Mouse (Mus musculus) MEL-GATA-1-ER (cell line): ENCODE data around the gene BC025920.

Source experiments
- DNase-seq: peaks from one replicate; pipeline ENCODE4 v3.0.0-alpha.2; 2012; ENCODE audit warnings: low read depth; ENCODE audit errors: extremely low read depth

BC025920 gene

DNA sequence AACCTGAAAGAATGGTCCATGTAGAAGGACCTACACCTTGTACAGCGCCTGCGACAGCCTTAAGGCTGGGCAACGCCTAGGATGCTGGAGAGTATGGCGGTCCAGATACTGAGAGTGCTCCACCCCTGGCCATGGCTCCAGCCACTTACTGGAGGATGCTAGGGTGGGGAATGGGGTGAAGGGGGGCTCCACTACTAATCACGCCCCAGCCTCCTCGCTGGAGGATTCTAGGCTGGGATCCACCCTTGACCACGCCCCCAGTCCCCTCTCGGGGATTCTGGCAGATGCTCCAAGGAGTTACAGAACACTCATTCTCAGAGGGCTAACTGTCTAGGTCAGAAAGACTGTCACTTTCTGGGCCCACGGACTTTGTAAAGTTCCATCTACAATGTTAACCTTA lies 33.1 kb upstream of the BC025920 start:
- DNase-seq: no peak

DNA sequence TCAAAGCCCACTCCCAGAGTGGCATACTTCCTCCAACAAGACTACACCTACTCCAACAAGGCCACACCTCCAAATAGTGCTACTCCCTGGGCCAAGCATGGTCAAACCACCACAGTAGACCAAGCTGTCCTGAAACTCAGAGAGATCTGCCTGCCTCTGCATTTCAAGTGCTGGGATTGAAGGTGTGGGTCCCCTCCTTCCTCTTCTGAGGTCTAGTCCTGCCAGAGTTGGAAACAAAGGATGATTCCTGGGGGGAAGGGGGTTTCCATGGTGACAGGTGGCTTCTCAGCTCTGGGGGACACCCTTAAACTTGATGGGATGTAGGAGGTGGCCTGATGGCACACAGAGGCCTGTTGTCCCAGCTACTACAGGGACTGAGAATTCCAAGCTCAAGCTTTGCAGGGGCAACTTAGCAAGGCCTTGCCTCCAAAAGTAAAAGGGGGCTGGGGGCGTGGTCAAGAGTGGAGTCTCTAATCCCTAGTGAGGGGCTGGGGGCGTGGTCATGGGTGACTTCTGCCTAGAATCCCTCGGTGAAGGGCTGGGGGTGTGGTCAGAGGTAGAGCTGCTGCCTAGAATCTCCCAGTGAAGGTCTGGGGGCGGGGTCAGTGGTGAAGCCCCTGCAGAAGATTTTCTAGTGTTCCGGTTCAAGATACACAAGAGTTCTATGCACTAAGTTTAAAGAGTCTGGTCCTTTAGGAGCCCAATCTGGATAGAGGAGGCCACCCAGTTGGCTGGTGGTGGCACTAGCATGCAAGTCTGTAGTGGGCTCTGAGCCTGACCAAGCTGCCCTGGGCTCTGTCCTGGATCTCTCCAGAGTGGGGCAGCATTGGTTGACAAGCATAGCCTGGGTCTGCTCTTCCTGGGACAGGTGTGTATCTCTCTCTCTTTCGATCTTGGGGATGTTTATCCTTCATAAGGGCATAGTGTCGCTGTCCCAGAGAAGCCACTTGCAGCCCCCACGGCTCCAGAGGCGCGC lies 31.7 kb upstream of the BC025920 start, which contains the start of gene Tle2:
Tle2 (plus strand) TSS at position 481 of the 976 bp plus-strand sequence.
- DNase-seq: no peak

DNA sequence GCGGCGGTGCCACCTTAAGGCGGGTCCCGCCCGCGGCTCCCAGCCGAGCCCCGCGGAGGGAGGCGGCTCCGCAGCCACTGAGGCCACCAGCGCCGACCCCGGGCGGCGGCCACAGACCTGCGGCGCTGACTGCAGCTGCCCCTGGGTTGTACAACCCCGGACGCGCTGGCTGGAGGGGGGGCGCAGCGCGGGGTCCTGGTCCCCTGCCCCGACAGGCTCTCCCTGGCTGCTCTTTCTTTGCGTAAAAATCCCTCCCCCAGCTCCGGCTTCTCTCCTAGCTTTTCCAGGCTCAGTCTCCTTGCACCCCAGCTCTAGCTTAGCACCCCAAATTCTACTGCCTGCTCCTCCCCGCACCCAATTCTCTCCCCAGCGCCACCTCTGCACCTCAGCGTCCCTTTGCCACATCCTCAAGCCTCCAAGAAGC lies 30.9 kb upstream of the BC025920 start:
- no peak for DNase-seq

DNA sequence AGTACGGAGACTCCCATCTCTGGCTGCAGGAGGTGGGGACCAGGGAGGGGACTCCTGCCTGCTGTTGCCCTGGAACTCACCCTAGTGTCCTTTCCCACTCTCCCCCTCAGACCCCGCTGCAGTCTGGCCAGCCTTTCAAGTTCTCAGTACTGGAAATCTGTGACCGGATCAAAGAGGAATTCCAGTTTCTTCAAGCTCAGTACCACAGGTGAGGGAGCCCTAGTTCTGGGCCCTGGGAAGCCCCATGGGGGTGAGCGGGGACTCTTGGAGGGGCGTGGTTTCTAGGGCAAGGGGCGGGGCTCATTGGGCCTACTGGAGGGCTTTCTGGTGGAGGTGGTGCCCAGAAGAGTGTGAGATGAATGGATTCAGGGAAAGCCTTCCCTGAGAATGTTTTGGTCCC lies 30.4 kb upstream of the BC025920 start:
- DNase-seq: no peak

DNA sequence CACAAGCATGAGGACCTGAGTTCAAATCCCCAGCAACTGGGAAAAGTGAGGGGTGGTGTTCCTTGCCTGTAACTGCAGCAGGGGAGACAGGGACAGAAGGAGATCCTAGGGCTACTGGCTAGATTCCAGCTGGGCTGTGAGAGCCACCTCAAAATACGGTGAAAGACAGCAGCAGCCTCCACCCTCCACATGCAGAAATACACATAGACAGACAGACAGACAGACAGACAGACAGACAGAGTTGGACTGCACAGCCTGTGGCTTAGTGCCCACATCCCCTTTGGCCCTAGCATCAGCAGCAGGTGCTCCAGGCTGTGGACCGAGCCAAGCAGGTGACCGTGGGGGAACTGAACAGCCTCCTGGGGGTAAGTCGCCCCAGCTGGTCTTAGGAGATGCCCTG lies 26.1 kb upstream of the BC025920 start:
- no peak for DNase-seq

DNA sequence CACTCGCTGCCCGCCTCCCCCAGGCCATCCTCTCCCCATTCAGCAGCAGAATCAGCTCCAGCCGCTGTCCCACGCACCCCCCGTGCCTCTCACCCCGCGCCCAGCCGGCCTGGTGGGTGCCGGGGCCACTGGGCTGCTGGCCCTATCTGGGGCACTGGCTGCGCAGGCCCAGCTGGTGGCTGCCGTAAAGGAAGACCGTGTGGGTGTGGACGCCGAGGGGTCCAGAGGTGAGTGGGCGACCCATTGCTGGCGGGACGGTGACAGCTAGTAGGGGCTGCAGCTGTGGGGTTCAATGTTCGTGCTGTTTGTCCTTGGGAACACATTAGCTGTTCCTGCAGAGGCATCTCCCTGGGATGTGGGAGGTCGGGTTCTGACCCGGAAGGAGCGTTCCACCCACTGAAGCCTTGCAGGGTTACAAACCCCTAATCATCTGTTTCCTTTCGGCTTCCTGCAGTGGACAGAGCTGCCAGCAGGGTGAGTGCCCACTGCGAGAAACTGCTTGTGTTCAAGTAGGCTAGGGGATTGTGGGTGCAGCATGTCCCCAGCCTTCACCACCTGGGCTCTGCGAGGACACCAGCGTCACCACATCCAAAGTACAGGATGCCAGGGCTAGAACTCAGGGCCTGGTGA lies 25.5 kb upstream of the BC025920 start:
- no peak for DNase-seq

DNA sequence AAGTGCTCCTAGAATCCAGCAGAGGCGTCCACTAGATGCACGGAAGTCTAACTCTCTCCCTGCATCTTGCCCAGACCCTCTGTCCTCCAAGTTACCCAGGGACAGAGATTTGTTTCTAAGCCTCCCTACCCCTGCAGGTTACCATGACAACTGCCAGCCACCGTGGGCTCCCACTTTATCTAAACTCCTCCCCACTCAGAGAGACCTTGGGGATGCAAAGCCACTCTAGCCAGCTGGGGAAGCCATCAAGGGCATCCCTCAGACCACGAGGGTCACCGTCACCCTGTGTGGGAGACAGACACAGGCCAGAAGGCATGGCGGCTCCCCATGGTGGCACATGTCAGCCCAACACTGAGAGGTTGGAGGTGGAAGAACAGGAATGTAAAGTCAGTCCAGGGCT lies 22.7 kb upstream of the BC025920 start:
- DNase-seq: no peak

DNA sequence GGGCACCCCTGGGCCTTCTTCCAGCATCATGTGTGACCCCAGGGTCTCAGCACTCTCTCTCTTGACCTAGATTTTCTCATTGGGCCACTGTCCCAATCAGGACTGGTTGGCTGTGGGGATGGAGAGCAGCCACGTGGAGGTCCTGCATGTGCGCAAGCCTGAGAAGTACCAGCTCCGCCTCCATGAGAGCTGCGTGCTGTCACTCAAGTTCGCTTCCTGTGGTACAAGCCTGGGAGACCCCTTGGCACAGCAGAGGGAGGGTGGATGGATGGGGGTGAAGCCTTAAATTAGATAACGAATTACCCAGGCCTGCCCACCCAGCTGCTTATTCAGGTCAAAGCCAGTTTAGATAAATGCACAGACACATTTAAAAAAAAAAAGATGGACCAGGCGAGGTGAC lies 17.3 kb upstream of the BC025920 start:
- DNase-seq: no peak

DNA sequence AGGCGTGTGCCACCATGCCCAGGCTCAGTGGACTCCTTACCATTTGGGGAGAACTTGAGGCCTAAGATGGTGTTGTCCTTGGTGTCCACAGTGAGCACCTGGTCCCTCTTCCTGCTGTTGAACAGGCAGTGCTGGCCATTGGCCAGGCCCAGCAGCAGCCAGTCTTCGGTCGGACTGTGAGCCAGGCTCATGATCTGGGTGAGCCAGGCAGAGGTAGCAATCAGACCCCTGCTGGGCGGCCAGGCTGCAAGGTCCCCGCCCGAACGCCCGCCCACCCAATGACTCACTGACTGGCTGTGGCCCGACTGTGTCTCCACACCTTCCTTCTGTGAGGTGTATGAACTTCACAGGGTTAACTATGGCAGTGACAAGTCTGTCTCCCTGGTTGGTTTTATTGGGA lies 14.2 kb upstream of the BC025920 start:
- DNase-seq: no peak

DNA sequence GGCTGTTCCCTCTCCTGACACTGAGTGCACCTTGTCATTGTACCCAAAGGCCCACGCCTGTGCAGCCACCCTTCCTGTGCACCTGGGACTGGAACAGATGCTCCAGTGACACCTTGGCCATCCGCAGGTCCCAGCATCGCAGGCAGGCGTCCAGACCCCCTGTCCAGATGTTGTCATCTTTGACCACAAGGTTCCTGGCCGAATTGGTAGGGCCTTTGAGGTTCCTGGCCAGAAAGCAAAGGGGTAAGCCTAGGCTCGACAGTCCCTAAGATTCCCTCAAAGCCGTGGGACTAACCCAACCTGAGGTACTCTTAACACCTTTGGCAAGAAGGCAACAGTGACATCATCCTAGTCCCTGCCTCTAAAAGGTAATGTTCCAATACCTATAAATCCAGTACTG lies 13.4 kb upstream of the BC025920 start:
- no peak for DNase-seq

DNA sequence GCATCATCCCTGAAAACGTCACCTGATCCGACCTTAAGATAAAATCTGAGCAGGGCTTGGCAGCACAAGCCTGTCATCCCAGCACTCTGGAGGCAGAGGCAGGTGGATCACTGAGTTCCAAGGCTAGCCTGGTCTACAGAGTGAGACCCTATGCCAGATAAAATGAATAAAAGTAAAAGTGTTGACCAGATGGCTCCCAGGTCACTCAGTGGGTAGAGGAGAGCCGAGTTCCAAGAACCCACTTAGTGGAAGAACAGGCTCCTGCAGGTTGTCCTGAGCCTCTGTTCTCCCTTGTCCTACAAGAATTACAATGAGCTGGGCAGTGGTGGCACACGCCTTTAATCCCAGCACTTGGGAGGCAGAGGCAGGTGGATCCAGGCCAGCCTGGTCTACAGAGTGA lies 12.8 kb upstream of the BC025920 start:
- DNase-seq: no peak

DNA sequence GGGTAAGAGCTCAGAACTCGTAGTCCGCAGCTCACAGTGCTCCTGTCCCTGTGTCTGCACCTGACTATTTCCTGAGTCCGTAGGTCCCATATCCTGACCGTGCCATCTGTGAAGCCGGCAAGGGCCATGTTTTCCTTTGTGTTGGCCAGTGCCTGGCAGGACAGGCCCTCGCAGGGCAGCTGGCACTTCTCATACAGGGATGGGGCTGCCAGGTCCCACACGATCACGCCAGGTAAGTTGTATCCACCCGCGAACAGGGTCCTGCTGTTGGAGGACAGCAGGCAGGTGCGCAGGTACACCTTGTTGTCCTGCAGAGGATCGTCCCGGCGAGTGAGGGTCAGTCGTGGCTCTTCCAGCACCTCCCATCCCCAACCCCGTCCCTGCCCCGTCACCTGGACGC lies 12.1 kb upstream of the BC025920 start:
- DNase-seq: no peak

DNA sequence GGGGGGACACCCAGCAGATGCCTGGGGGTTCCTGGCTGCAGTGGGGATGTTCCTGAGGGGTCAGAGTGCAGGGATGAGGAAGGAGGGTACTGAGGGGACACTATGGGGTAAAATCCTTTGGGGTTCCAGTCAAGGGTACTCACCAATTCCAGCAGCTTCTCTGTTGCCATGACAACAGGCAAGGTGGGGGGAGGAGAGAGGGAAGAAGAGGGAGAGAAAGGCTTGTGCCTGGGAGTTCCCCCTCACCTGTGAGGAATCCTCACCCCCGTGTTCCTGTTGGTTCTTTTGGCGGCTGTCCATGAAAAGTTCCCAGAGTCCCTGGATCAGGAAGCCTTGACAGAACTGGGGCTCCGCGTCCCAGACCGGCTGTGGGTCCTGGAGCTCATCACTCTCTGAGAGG lies 10.5 kb upstream of the BC025920 start:
- DNase-seq: no peak

DNA sequence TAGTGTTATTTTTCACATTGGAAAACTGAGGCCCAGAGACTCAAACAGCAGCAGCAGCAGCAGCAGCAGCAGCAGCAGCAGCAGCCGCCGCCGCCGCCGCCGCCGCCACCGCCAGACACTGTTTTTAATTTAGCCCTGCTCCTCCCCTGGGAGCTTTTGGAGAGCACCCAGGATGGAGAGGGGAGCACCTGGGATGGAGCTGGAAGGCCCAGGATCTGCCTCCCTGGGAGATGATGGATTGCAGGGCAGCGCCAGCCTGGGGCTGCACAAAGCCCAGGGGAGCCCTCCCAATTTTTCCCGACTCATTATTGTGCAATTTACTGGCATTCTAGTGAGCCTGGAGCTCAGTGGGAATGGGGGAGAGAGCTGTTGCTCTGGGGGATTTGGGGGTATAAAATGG lies 9.5 kb upstream of the BC025920 start:
- no peak for DNase-seq

DNA sequence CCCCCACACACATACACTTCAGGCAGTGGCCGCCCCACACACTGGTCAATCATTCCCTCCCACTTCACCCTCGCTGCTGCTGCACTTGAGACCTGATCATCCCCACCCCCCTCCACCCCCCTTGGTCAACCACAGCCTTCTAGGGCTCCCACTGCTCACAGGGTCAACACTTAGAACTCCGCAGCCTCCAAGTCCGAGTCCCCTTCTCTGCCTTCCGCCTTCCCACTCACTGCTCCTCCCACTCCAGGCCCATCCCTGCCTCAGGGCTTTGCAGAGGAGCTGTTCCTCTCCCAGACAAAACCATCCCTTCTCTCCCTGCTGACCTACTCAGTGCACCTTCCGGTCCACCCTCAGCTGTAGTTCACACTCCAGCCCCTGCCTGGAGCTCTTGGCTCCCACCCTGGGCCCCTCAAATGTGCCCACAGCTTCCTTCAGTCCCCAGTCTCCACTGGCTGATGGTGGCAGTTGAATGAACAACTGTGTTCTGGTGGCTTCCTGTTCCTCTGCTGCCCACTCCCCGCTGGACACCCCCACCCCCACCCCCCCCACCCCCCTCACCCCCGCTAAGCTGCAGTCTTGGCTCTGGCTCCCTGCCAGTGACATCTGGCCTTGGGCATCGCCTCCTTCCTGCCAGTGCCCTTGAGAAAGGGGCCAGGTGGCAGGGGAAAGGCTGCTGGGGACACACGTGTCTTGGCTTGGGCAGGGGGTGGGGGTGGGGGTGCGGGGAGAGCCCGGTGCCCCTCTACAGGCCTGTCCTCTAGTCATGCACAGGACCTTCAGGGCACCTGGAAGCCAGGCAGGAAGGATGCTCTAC lies 8.7 kb upstream of the BC025920 start:
- DNase-seq: no peak

DNA sequence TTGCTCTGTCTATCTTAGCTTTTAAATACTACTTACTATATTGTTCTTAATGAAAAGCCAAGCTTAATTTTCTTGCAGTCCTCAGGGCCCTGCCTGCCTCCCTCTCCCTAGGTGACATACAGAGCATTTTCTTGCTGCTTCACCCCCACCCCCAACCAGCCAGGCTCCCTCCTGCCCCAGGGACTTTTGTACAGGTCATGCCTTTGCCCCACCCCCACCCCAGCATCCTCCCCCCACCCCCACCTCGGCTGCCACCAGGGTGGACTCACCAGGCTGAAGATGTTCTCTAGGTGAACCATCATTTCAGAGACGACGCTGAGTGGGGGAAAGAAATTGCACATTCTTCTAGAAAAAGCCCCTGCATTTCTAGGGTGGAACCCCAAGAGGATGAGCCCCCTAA lies 7.7 kb upstream of the BC025920 start:
- DNase-seq: no peak

DNA sequence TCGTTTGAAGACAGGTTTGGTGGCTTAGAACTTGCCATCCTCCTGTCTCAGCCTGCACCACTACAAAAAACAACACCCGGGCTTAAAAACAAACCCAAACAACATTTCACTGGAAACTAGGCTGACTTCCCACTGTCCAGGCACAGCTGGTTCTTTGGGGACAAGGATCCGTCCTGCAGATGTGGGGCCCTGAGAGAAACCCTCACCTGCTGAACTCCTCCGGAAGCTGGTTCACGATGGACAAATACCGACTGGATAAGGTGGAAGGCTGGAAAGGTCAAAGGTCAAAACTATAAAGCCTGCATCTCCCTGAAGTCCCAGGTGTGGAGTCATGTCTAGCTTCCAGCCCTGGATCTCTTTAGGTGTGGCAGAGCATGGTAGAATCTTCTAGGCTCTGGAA lies 7.2 kb upstream of the BC025920 start:
- DNase-seq: no peak

DNA sequence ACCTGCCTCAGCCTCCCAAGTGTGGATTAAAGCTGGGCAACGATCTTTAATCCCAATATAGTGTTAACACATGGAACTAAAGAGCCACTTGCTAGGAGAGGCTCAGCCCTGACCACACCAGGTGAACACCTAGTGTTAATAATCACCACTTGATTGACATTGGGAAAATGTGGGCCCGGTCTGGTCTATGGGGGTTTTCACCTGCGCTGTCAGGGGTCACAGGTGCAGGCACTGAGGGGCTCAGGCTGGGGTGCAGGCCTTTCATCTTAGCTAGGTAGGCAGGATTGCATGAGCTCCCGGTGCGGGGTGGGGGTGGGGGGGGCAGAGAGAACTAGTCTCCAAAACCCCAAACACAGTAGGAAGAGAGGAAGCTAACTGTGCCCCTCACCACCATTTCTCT lies 6.4 kb upstream of the BC025920 start:
- DNase-seq: no peak

DNA sequence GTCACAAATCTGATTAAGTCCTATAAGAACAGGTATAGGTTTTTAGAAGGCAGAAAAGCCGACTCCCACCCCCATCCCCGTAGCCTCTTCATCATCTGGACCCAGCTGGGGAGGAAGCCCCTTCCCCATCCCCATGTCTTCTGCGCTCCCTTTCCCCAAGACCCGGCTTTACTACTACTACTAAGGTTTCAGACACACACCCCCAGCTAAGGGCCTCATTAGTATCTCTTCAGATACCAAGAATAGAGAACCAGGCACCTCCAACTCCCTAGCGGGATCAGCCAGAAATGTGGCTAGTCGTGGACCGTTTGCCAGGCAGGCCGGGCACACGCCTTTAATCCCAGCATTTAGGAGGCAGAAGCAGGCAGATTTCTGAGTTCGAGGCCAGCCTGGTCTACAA lies 6.0 kb upstream of the BC025920 start:
- no peak for DNase-seq

DNA sequence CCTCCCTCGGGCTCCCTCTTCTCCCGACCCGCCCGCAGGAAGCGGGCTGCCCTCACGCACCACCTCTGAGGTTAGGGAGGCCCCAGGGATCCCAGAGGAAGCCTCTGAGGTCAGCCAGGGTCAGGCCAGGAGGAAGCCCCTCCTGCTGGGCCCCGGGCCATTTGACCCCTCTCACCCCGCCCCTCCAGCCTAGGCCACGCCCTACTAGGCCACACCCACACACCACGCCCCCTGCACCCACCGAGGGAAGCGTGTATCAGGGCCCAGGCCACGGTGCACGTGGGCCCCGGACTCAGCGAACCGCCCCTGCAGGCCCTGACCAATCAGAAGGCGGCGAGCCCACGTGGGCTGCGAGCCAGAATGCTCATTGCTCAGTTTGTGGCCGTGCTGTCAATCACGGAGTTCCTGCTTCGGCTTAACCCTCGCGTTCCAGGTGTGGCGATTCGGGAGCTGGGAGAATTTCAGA lies 5.3 kb upstream of the BC025920 start, which contains the start of gene Tle6:
Tle6 (minus strand) TSS at position 336 of the 466 bp plus-strand sequence.
- peak; percentile 90 for DNase-seq

DNA sequence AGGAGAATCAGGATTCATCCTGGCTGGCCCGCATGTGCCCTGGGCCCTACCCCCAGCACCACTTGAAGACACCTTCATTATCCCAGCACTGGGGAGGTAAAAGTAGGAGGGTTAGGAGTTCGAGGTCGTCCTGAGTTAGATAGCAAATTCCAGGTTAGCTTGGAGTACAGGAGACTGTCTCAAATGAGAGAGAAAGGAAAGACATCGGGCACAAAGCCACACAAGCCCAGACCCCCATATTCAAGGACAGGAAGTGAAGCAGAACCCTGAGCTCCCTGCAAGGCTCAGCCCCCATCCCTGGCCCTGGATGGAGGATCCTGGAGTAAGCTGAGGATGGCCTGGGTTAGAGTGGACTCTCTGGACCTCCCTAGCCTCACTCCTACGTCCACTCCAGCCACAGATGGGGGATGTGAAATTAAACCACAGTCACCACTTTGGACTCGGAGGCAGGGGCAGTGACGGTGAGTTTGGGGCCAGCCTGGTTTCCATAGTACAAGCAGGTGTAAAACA lies 4.6 kb upstream of the BC025920 start:
- DNase-seq: no peak
